Mouse (Mus musculus): ENCODE measurements around the gene Olfr554.
"Not testable (repeated sequence)": the region's sequence is repeated elsewhere in the genome, so short reads cannot be mapped to it uniquely, and the experiment has no call there.

The Olfr554 gene

DNA sequence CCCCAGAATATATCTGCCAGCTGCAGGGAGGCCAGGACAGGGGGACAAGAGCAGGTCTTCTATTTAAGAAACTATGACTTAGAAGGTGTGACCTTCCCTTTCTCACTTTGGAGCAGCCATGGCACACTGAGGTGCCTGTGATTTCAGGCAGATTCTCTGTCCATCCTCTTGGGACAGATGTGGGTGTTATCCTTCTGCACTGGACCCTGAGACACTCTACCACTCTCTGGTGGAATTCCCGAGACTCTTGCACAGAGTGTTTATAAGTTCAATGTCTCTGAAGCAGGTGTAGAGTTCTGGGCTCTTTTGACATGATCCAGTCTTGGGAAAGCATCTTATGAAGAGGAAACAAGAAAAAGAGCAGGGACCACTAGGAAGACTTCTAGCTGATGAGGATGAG is at the start of gene Olfr554:
Gene Olfr554, plus strand, starts transcription at position 301 of the 400 bp plus-strand sequence.
- no peak for DNase-seq (ENCODE audit: low read depth)

- DNase-seq (ENCODE audit: low read depth), result no peak
Observed at GRCm38 (mm10) chr7:102591786-102592185, 46.4 kb upstream of the Olfr554 start, which contains the start of gene Olfr551. Olfr551 (minus strand) TSS chr7:102591886.

GRCm38 (mm10) chr7:102597378-102598031 is 40.7 kb upstream of the Olfr554 start, which contains the start of gene Olfr552:
Olfr552 (plus strand) TSS chr7:102597770.
- no peak for DNase-seq (ENCODE audit: low read depth)

GRCm38 (mm10) chr7:102618118-102618517 is 20.1 kb upstream of the Olfr554 start, which contains the start of gene Olfr553:
Olfr553 (minus strand) TSS chr7:102618218.
- no peak for DNase-seq (ENCODE audit: low read depth)

- DNase-seq (ENCODE audit: low read depth), result no peak
Observed at GRCm38 (mm10) chr7:102619608-102620007, 18.6 kb upstream of the Olfr554 start.

DNA sequence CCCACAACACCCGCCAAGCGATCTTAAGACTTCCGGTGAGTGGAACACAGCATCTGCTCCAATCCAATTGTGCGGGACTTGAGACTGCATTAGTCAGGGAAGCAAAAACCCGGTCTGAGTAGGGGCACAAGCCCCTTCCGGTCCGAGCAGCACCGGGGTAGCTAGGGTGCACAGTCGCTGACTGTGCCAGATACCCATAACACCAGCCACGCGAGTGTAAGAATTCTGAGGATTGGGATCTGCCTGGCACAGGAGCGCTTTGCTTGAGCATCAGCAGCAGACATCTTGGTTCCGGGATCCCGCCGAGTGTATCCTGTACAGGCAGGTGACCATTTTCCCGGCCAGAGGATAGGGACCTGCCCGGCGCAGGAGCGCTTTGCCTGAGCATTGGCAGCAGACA is 17.9 kb upstream of the Olfr554 start:
- DNase-seq (ENCODE audit: low read depth), result not testable (repeated sequence)

DNA sequence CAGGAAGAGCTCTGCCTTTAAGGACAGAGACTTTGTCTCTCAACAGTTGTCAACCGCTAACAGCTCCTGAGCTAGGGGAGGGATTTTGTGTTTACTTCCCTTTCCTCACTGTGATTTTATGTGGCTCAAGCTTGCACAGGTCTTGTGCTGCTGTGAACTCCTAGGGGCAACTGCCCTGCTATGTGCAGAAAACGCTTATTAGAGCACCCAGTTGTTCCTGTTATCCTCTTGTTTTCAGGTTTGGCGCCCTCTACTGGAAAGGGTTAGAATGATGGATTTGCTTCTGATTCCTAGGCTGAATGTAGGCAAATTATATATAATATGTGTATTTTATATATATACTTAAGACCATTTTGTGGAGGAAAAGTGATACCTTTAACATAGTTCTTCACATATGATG is 1.6 kb upstream of the Olfr554 start:
- peak; percentile 80 for DNase-seq (ENCODE audit: low read depth)

DNA sequence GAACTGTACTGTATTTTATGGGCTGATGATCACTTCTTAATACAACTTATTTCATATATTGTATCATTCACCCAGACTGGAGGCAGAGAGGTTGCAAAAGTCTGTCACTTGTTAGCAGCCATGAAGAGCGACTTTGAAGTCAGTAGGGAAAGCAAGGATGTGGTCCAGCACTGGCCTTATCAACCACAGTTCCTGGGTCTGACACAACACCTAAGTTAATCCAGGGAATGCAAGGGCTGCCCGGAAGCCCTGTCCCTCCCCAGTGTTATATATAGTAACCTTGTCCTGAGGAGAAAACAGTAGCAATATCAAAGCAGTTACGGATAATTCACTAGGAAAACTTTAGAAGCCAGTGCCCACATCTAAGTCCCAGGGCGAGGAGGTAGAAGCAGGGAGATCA is 6.7 kb downstream of the Olfr554 start:
- DNase-seq (ENCODE audit: low read depth), result not testable (repeated sequence)

- no peak for DNase-seq (ENCODE audit: low read depth)
Observed at GRCm38 (mm10) chr7:102658523-102658922, 20.3 kb downstream of the Olfr554 start, which contains the start of gene Olfr555. Olfr555 (plus strand) TSS chr7:102658823.

DNA sequence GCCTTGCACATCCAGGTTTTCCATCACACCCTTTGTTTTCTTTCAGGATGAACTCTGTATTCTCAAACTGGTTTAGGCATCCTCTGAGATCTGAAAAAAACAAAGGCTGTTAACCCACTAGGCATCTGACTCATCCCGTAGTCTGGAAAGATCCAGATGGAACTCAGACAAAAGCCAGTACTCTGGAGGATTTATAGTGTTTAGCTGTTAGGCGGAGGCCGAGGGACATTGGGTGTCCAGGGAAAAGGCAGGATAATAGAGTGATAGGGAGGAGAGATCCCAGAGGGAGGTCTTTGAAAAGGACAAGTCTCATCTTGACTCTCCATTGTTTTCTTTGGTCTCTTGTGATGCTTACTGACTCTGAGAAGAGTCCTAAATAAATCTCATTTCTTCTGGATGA is 26.4 kb downstream of the Olfr554 start, which contains the start of gene Olfr556:
Gene Olfr556, plus strand, starts transcription at position 301 of the 400 bp plus-strand sequence.
- DNase-seq (ENCODE audit: low read depth), result no peak

- peak; percentile 23 for DNase-seq (ENCODE audit: low read depth)
Observed at GRCm38 (mm10) chr7:102665378-102665777, 27.1 kb downstream of the Olfr554 start.

- no peak for DNase-seq (ENCODE audit: low read depth)
Observed at GRCm38 (mm10) chr7:102676225-102676624, 38.0 kb downstream of the Olfr554 start.

DNA sequence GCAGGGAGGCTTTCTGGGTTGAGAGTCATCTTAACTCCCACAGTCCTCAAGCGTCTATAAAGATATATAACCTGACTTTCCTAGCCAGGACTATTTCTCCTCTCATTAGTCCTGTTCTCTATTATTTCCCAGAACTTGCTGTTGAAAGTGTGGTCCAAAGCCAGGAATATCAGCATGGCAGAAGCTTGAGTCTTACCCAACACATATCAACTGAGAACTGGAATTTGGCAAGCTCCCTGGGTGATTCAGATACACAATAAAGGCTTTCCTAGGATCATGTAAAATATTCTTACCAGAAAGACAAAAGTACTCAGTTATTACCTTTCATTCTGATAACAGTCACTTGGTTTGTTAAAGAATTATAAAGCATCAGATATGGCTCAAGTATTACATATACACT is 43.7 kb downstream of the Olfr554 start:
- DNase-seq (ENCODE audit: low read depth), result no peak

GRCm38 (mm10) chr7:102686944-102687501 is 48.8 kb downstream of the Olfr554 start, which contains the start of gene Trim68:
Trim68 (minus strand) TSS chr7:102687327.
- DNase-seq (ENCODE audit: low read depth), result peak; percentile 93
